Mouse (Mus musculus) gastrocnemius, adult 8-10 months (tissue): Measurements from ENCODE around the gene Gm20908. TPM values are rescaled to one million over a fixed set of nuclear protein-coding genes. Genes with fewer than 3 reads are reported as not detected.
"Not testable (repeated sequence)": the region's sequence is repeated elsewhere in the genome, so short reads cannot be mapped to it uniquely, and the experiment has no call there.

Experiments used
- DNase-seq, 2 experiments: peaks; one replicate each; pipeline ENCODE4 v3.0.0; 2022; ENCODE audit warnings: low spot score in 2 of 2
- total RNA-seq, 4 experiments: library from RNA; stranded (reverse); gene quantifications; 2 replicates each; pipeline ENCODE4 v1.2.4; 2022

Gm20908 gene
- not detected for total RNA-seq

- DNase-seq, result not testable (repeated sequence)
These were observed at the start of gene Gm20908 for GRCm38 (mm10) chrY:64472966-64473365. Gm20908 (plus strand) TSS chrY:64473266.
